Mouse (Mus musculus) kidney, adult 2 months (tissue): Measurements from ENCODE around the gene Tfr2.

ENCODE experiments used
- CTCF ChIP-seq: fragments of 200-500 bp; conservative IDR thresholded peaks from 2 replicates; pipeline ENCODE4 v1.5.1; 2011; ENCODE audit warnings: low read depth, mild to moderate bottlenecking, control low read depth, low read length, moderate library complexity, mixed read lengths; ENCODE audit not compliant: insufficient read depth, insufficient read length
- POLR2A ChIP-seq: fragments of 200-500 bp; IDR thresholded peaks from one replicate; pipeline ENCODE4 v1.6.1; 2011; ENCODE audit warnings: low read depth, low read length, control low read depth

DNA sequence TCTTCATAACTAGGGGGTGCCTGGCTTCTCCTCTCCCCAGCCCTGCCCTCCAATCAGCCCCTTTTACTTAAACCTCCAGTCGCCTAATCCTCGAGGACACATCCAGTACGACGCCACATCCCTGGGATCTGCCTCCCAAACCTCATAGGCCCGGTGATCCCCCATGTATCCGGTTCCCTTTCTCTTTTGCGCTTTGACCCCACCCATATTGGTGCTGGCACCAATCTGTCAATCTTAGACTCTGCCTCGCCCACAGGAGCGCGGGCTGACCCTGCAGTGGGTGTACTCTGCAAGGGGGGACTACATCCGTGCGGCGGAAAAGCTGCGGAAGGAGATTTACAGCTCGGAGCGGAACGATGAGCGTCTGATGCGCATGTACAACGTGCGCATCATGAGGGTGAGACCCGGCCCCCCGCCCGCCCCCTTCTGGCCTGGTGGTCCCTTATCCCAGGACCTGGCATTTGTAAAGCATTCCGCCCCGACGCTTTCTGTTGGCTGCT is 14.1 kb downstream of the Tfr2 start:
- TF ChIP-seq CTCF, result no peak
- TF ChIP-seq POLR2A, result no peak
